Mouse (Mus musculus) liver, embryonic 12.5 days (tissue): ENCODE data around the gene Tnpo3. TPM values are rescaled to one million over a fixed set of nuclear protein-coding genes. Genes with fewer than 3 reads are reported as not detected.
A peak's percentile ranks its signal among the peaks of the same experiment; 100 is the strongest.

Source experiments
- ATAC-seq: fragments of 200-750 bp; cut with Nextera tagmentation; 2 replicates; pipeline ENCODE4 v1.8.0; 2017; ENCODE audit warnings: moderate number of reproducible peaks, mild to moderate bottlenecking, moderate library complexity
- H3K27ac ChIP-seq: fragments of 300-500 bp; sonication (generic); 2 replicates; pipeline ENCODE4 v1.5.1; 2016; ENCODE audit warnings: mild to moderate bottlenecking
- H3K27me3 ChIP-seq: fragments of 300-500 bp; sonication (generic); replicated peaks from 2 replicates; pipeline ENCODE4 v1.6.1; 2016; ENCODE audit warnings: mild to moderate bottlenecking, moderate library complexity
- H3K36me3 ChIP-seq: fragments of 300-500 bp; sonication (generic); 2 replicates; pipeline ENCODE4 v1.6.1; 2016; ENCODE audit warnings: mild to moderate bottlenecking, moderate library complexity
- H3K4me1 ChIP-seq: fragments of 300-500 bp; sonication (generic); 2 replicates; pipeline ENCODE4 v1.6.1; 2016
- H3K4me2 ChIP-seq: fragments of 300-500 bp; sonication (generic); 2 replicates; pipeline ENCODE4 v1.6.1; 2016; ENCODE audit warnings: mild to moderate bottlenecking, moderate library complexity
- H3K4me3 ChIP-seq: fragments of 300-500 bp; sonication (generic); 2 replicates; pipeline ENCODE4 v1.5.1; 2016; ENCODE audit warnings: mild to moderate bottlenecking, moderate library complexity
- H3K9ac ChIP-seq: fragments of 300-500 bp; sonication (generic); 2 replicates; pipeline ENCODE4 v1.6.1; 2016; ENCODE audit warnings: mild to moderate bottlenecking, moderate library complexity
- H3K9me3 ChIP-seq: fragments of 300-500 bp; sonication (generic); replicated peaks from 2 replicates; pipeline ENCODE4 v1.6.1; 2016; ENCODE audit warnings: mild to moderate bottlenecking, moderate library complexity
- WGBS: fragments of 180-500 bp; shearing (Covaris S2); methylation state at CpG from one replicate; pipeline ENCODE4 v1.1.7; 2016; ENCODE audit not compliant: insufficient replicate concordance; 5-methylcytosine and 5-hydroxymethylcytosine counted together
- polyA plus RNA-seq: library from polyadenylated mRNA; unstranded; fragments of >200 nt; fragmentation: Nextera tagmentation; extraction: Ambion mirVana; gene quantifications from 2 replicates; pipeline ENCODE4 v1.2.1, GENCODE M21; 2016

Gene Tnpo3
- polyA plus RNA-seq, 1 experiment from 2014 or later: 55.2 TPM

GRCm38 (mm10) chr6:29523301-29524033 is 86.2 kb downstream of the Tnpo3 start:
- 42% methylated on average over 12 of the region's 12 CpGs for WGBS
- no peak for ATAC-seq
- peaks cover 51% of the 10 kb centered on the region for H3K27me3 ChIP-seq

DNA sequence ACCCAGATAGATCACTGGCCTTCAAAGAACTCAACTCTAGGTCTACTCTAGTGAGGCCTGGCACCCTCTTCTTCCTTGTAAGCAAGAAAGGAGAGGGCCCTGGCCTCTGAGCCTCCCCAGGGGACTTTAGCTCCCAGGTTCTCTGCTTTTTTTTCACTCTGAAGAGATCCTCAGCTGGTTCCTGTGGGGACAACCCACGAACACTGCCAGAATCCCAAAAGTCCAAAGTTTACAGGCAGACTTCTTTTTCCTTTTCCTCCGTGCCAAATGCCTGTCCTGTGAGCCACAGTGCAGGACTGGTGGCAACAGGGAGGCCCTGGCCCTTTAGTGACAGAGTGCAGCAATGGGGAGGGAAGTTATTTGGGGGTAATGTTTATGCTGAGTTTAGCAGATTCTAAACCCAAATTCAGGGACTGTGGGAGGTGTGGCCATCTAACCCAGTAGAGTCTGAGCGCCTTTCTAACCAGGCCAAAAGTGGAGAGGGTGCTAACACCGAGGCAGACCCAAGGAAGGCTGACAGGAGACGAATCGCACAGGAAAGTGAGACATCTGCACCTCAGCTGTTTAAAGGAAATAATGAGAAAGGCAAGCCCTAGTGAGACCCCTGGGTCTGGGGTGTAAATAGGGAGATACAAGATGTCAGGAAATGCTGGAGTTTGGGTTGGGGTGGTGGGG is 86.9 kb downstream of the Tnpo3 start:
- H3K4me2 ChIP-seq: no peak overlapping the region
- ATAC-seq: no peak
- H3K4me3 ChIP-seq: no peak overlapping the region
- peaks cover 51% of the 10 kb centered on the region for H3K27me3 ChIP-seq
- H3K4me1 ChIP-seq: peaks cover 17% of the 10 kb centered on the region
- no peaks in the 10 kb centered on the region for H3K9me3 ChIP-seq
- no peaks in the 10 kb centered on the region for H3K36me3 ChIP-seq
- 53% methylated on average over 6 of the region's 6 CpGs for WGBS
- H3K9ac ChIP-seq: no peak overlapping the region
- no peak overlapping the region for H3K27ac ChIP-seq

More at GRCm38 (mm10) chr6:29523301-29524033, 86.2 kb downstream of the Tnpo3 start:
- no peak overlapping the region for H3K9ac ChIP-seq
- no peaks in the 10 kb centered on the region for H3K36me3 ChIP-seq
- H3K27ac ChIP-seq: no peak overlapping the region
- H3K4me3 ChIP-seq: no peak overlapping the region
- H3K4me1 ChIP-seq: peaks cover 23% of the 10 kb centered on the region
- H3K4me2 ChIP-seq: no peak overlapping the region
- H3K9me3 ChIP-seq: no peaks in the 10 kb centered on the region

GRCm38 (mm10) chr6:29517139-29517538 is 92.5 kb downstream of the Tnpo3 start:
- Histone ChIP-seq H3K9ac (no peak overlapping the region), H3K9me3 (no peaks in the 10 kb centered on the region), H3K27me3 (peaks cover 10% of the 10 kb centered on the region; the same call in 1 of the 2 replicates), H3K27ac (no peak overlapping the region), H3K4me1 (peaks cover 11% of the 10 kb centered on the region), H3K4me2 (no peak overlapping the region), H3K4me3 (no peak overlapping the region), H3K36me3 (no peaks in the 10 kb centered on the region)
- WGBS: 3% methylated on average over 5 of the region's 5 CpGs
- peak; percentile 30 for ATAC-seq

- Histone ChIP-seq H3K4me1 (peaks cover 11% of the 10 kb centered on the region), H3K9me3 (no peaks in the 10 kb centered on the region), H3K4me2 (peak overlapping the region; percentile 59), H3K27me3 (peaks cover 27% of the 10 kb centered on the region), H3K4me3 (peak overlapping the region; percentile 22; the same call in 1 of the 2 replicates), H3K27ac (peak overlapping the region; percentile 32; the same call in 1 of the 2 replicates), H3K36me3 (no peaks in the 10 kb centered on the region), H3K9ac (peak overlapping the region; percentile 44; the same call in 1 of the 2 replicates)
- peak; percentile 48; the same call in 1 of the 2 replicates for ATAC-seq
- WGBS: 3% methylated on average over 11 of the region's 11 CpGs
These were observed 96.4 kb downstream of the Tnpo3 start for GRCm38 (mm10) chr6:29513284-29513683.

DNA sequence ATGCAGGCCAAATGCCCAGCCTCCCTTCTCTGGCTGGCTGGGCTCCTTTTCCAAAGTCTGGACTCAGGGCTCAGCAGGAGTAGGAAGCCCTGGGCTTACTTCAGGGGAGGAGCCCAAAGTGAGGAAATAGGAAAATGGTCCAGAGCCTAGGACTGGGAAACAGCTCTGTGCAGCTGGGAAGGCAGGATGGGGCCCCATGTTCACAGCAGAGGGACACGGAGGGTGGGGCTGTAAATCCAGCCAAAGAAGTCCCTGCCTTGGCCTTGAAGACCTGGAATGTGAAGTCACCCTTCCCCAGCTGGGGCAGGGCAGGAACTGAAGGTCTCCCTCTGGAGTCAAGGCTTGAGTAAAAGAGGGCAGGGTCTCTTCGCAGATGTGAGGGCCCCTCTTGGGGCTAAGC is 100.6 kb downstream of the Tnpo3 start:
- no peak for ATAC-seq
- peaks cover 61% of the 10 kb centered on the region for H3K27me3 ChIP-seq
- H3K27ac ChIP-seq: no peak overlapping the region
- no peak overlapping the region for H3K4me3 ChIP-seq
- no peaks in the 10 kb centered on the region for H3K36me3 ChIP-seq
- no peak overlapping the region for H3K9ac ChIP-seq
- WGBS: 48% methylated on average over 2 of the region's 2 CpGs
- H3K9me3 ChIP-seq: no peaks in the 10 kb centered on the region
- peaks cover 33% of the 10 kb centered on the region for H3K4me1 ChIP-seq
- H3K4me2 ChIP-seq: no peak overlapping the region

GRCm38 (mm10) chr6:29507447-29508309 is 102.0 kb downstream of the Tnpo3 start, which contains the start of gene Kcp:
Kcp (minus strand) TSS chr6:29507952.
- ATAC-seq: no peak
- H3K27ac ChIP-seq: no peak within 1 kb of the TSS
- H3K9me3 ChIP-seq: no peaks in the 10 kb centered on the region
- H3K36me3 ChIP-seq: no peaks in the 10 kb centered on the region
- peaks cover 63% of the 10 kb centered on the region for H3K27me3 ChIP-seq
- peak within 1 kb of the TSS; percentile 27; the same call in 1 of the 2 replicates for H3K9ac ChIP-seq
- H3K4me1 ChIP-seq: peaks cover 22% of the 10 kb centered on the region
- WGBS: 2% methylated on average over 47 of the region's 47 CpGs
- H3K4me3 ChIP-seq: peak within 1 kb of the TSS; percentile 54
- peak within 1 kb of the TSS; percentile 70 for H3K4me2 ChIP-seq

- Histone ChIP-seq H3K36me3 (no peaks in the 10 kb centered on the region), H3K9ac (no peak overlapping the region), H3K4me3 (peak overlapping the region; percentile 54), H3K27me3 (peaks cover 63% of the 10 kb centered on the region), H3K4me1 (peaks cover 21% of the 10 kb centered on the region), H3K4me2 (peak overlapping the region; percentile 70), H3K27ac (no peak overlapping the region), H3K9me3 (no peaks in the 10 kb centered on the region)
- 37% methylated on average over 8 of the region's 8 CpGs for WGBS
- ATAC-seq: no peak
These were observed 102.9 kb downstream of the Tnpo3 start for GRCm38 (mm10) chr6:29506834-29507233.

GRCm38 (mm10) chr6:29505493-29505892 is 104.2 kb downstream of the Tnpo3 start:
- Histone ChIP-seq H3K9ac (no peak overlapping the region), H3K4me3 (no peak overlapping the region), H3K9me3 (no peaks in the 10 kb centered on the region), H3K36me3 (no peaks in the 10 kb centered on the region), H3K27me3 (peaks cover 63% of the 10 kb centered on the region), H3K4me2 (no peak overlapping the region), H3K27ac (no peak overlapping the region), H3K4me1 (peaks cover 32% of the 10 kb centered on the region)
- 67% methylated on average over 5 of the region's 5 CpGs for WGBS
- ATAC-seq: no peak

DNA sequence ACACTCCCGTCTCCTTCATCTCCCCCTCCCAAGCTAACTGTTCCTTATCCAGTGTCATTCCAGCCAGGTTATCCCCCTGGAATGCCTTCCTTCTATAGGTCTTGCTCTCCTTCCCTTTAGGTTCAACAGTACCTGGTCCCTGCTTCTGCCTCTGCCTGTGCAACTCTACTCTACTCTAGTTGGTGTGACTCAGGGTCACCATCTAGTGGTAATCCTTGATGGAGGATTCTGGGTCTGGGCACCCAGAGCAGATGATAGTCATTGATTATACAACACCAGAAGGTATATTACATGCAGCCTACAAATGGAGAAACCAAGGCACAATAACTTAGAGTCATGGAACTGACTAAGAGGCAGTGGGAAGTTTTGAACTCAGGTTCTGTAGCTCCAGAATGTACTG is 108.1 kb downstream of the Tnpo3 start:
- Histone ChIP-seq H3K36me3 (no peaks in the 10 kb centered on the region), H3K27me3 (peaks cover 51% of the 10 kb centered on the region), H3K9ac (no peak overlapping the region), H3K4me2 (no peak overlapping the region), H3K4me1 (peaks cover 33% of the 10 kb centered on the region), H3K4me3 (no peak overlapping the region), H3K9me3 (no peaks in the 10 kb centered on the region), H3K27ac (no peak overlapping the region)
- ATAC-seq: no peak
- 74% methylated on average over 1 of the region's 1 CpGs for WGBS

- Histone ChIP-seq H3K27ac (peak overlapping the region; percentile 49; the same call in 1 of the 2 replicates), H3K4me2 (no peak overlapping the region), H3K9ac (peak overlapping the region; percentile 36; the same call in 1 of the 2 replicates), H3K36me3 (no peaks in the 10 kb centered on the region), H3K27me3 (peaks cover 51% of the 10 kb centered on the region), H3K9me3 (no peaks in the 10 kb centered on the region), H3K4me3 (no peak overlapping the region), H3K4me1 (peaks cover 26% of the 10 kb centered on the region)
- 34% methylated on average over 6 of the region's 6 CpGs for WGBS
- ATAC-seq: peak; percentile 45
These were observed 108.9 kb downstream of the Tnpo3 start for GRCm38 (mm10) chr6:29500810-29501209.

- WGBS: 31% methylated on average over 7 of the region's 7 CpGs
- H3K4me2 ChIP-seq: peak overlapping the region; percentile 28; the same call in 1 of the 2 replicates
- H3K9me3 ChIP-seq: no peaks in the 10 kb centered on the region
- no peak overlapping the region for H3K4me3 ChIP-seq
- no peaks in the 10 kb centered on the region for H3K36me3 ChIP-seq
- peaks cover 26% of the 10 kb centered on the region for H3K4me1 ChIP-seq
- no peak overlapping the region for H3K27ac ChIP-seq
- no peak overlapping the region for H3K9ac ChIP-seq
- ATAC-seq: peak; percentile 52; the same call in 1 of the 2 replicates
- peaks cover 51% of the 10 kb centered on the region for H3K27me3 ChIP-seq
These were observed 109.5 kb downstream of the Tnpo3 start for GRCm38 (mm10) chr6:29500177-29500576.
